Mouse (Mus musculus) cortical plate, adult 2 months (tissue): Measurements from ENCODE around the gene Rab22a.

Source experiments
- CTCF ChIP-seq: fragments of 200-500 bp; IDR thresholded peaks from 2 replicates; pipeline ENCODE4 v1.5.1; 2011; ENCODE audit warnings: mild to moderate bottlenecking, control low read depth, low read length; ENCODE audit not compliant: insufficient read depth; ENCODE audit errors: extremely low read depth
- POLR2A ChIP-seq: fragments of 200-500 bp; IDR thresholded peaks from 2 replicates; pipeline ENCODE4 v1.6.1; 2011; ENCODE audit warnings: mild to moderate bottlenecking, low read length, control low read depth; ENCODE audit not compliant: insufficient read depth; ENCODE audit errors: extremely low read depth

DNA sequence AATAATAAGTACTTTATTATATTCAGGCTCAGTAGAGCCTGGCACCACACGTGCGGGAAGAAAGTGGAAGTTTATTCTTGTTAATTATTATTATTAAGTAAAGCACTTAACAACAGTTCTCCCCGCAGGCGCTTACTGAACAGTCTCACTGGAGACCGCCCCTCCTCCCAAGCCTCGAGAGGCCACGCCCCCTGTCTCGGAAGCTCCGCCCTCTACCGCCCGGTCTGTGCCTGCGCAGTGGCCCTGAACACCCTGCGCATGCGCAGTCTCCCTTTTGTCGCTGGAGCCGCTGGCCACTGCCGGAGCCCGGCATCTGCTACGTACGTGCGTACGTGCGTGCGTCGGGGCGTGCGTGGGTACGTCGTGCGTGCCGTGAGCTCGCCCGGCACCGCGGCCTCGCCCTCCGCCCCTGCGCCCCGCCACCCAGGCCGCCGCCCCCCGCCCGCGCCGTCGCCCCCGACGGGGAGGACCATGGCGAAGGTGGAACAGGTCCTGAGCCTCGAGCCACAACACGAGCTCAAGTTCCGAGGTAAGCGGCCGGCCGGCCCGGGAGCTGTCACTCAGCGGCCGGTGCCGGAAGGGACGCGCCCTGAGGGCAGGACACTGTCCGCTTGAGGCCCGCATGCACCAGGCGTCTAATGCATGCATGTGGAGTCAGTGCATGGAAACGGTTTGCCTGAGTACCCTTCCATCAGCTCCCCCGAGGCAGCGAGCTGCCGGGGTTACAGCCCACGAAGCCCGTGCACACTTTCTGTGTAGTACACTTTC lies 77.8 kb downstream of the Rab22a start, which contains the start of gene Vapb:
- TF ChIP-seq POLR2A: peak; percentile 49; the same call in 1 of the 2 replicates
- no peak for TF ChIP-seq CTCF
